Mouse (Mus musculus) heart, adult 2 months (tissue): ENCODE results near the gene Gigyf1.

ENCODE experiments used
- CTCF ChIP-seq: fragments of 200-600 bp; IDR thresholded peaks from 2 replicates; pipeline ENCODE4 v1.8.1; 2022; ENCODE audit warnings: antibody characterized with exemption, mild to moderate bottlenecking, moderate library complexity
- POLR2A ChIP-seq: fragments of 200-500 bp; IDR thresholded peaks from 2 replicates; pipeline ENCODE4 v1.6.1; 2011; ENCODE audit warnings: mild to moderate bottlenecking, low read depth, low read length, control low read depth; ENCODE audit not compliant: insufficient read depth

DNA sequence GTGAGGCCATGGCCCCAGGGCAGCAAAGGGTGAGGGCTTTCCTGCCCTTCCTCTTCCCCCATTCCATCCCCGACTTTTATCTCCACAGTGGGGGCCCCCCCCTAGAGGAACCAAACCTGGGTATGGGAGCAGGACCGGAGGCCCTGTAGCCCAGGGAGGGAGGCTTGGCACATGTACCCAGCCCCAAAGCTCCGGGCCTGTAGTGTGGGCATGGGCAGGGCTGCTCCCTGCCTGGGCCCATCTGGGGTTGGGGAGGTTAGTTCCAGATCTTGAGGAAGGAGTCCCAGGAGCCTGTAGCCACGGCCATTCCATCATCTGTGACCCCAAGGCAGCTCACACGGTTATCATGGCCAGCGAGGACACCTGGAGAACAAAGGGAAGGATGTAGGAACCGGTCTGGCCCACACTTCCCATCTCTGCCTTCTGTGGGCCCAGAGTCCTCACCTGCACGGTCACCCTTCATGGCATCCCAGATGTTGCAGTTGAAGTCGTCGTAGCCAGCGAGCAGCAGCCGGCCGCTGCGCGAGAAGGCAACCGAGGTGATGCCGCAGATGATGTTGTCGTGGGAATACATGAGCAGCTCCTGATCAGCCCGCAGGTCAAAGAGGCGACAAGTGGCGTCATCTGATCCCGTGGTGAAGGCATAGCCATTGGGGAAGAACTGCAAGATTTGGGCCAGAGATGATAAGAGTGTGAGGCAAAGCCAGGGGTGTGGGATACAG, 10.1 kb downstream of the Gigyf1 start:
- TF ChIP-seq CTCF, result no peak
- TF ChIP-seq POLR2A, result no peak
